Mouse (Mus musculus) C2C12 (cell line): ENCODE measurements at regions not wholly inside any gene's neighbourhood (a gene's known extent, or its start where the extent isn't known, plus 50 kb on each side); places are given as distances from the start of the nearest gene placed in this dataset.

ENCODE experiments used
- CEBPB ChIP-seq: IDR thresholded peaks from one replicate; pipeline ENCODE4 v1.6.1; 2011; ENCODE audit warnings: low read depth, mild to moderate bottlenecking, control low read depth, moderate library complexity
- CTCF ChIP-seq: IDR thresholded peaks from one replicate; pipeline ENCODE4 v1.5.1; 2011; ENCODE audit not compliant: control insufficient read depth, insufficient read depth, insufficient read length
- MYOG ChIP-seq: IDR thresholded peaks from one replicate; pipeline ENCODE4 v1.6.1; 2011; ENCODE audit not compliant: control insufficient read depth, insufficient read length; ENCODE audit errors: extremely low read depth

GRCm38 (mm10) chr10:40999486-40999885 is 72.6 kb downstream of the Gpr6 start:
- no peak for TF ChIP-seq CTCF
- no peak for TF ChIP-seq CEBPB
- no peak for TF ChIP-seq MYOG
